8 mouse cellular contexts compared by ENCODE assay signal in genomic region chr10:41449684-41450083, GRCm38 (mm10). TPM values are rescaled to one million over a fixed set of nuclear protein-coding genes. Genes with fewer than 3 reads are reported as not detected.
DNase-seq lines count a peak whose midpoint lies in the region; ATAC-seq and TF ChIP-seq lines count a peak whose summit lies in the region.

No protein-coding gene starts in this region.

- no peak for TF ChIP-seq CTCF in kidney, adult 2 months (conservative IDR thresholded peaks at IDR 0.05; ENCODE audit: insufficient read depth, insufficient read length, low read depth, low read length)

- peak; percentile 63 for DNase-seq in kidney, adult 2 months
- DNase-seq in kidney, adult 18-20 months: no peak
- peak; percentile 66 for DNase-seq in R1 (ENCODE audit: low read depth, low spot score)
- peak; percentile 33 for DNase-seq in right cerebral cortex, postnatal 25 days
- DNase-seq in frontal cortex, postnatal 14 days (ENCODE audit: low spot score in 2 of 2): no peak

- peak; percentile 65 for ATAC-seq in embryonic facial prominence, embryonic 13.5 days (ENCODE audit: insufficient number of reproducible peaks, insufficient read depth, low FRiP score, low TSS enrichment, low read depth)
- ATAC-seq in intestine, embryonic 15.5 days: peak; percentile 66
- ATAC-seq in lung, embryonic 16.5 days (ENCODE audit: low read depth): peak; percentile 64

- 3% methylated on average over 14 of the region's 14 CpGs for WGBS in kidney, adult 2 months
- WGBS in embryonic facial prominence, embryonic 13.5 days: 10% methylated on average over 14 of the region's 14 CpGs
- WGBS in intestine, embryonic 15.5 days: 17% methylated on average over 14 of the region's 14 CpGs
- WGBS in lung, embryonic 16.5 days: 8% methylated on average over 14 of the region's 14 CpGs

- H3K4me2 ChIP-seq in embryonic facial prominence, embryonic 13.5 days: peak overlapping the region; percentile 72
- H3K4me2 ChIP-seq in intestine, embryonic 15.5 days (replicated peaks): peak overlapping the region; percentile 57
- peak overlapping the region; percentile 82 for H3K4me2 ChIP-seq in lung, embryonic 16.5 days (ENCODE audit: low read depth, low read length)

- no peaks in the 10 kb centered on the region for H3K36me3 ChIP-seq in kidney, adult 2 months (ENCODE audit: control insufficient read depth, insufficient read depth, low read length)
- peaks cover 29% of the 10 kb centered on the region for H3K36me3 ChIP-seq in embryonic facial prominence, embryonic 13.5 days
- H3K36me3 ChIP-seq in intestine, embryonic 15.5 days: no peaks in the 10 kb centered on the region
- 0 out of 2 replicates have a peak, but pooled peaks cover 6% of the 10 kb centered on the region for H3K36me3 ChIP-seq in lung, embryonic 16.5 days (ENCODE audit: control insufficient read depth, insufficient read depth, low read length)

- peaks cover 10% of the 10 kb centered on the region for H3K4me1 ChIP-seq in kidney, adult 2 months (ENCODE audit: control insufficient read depth, insufficient read depth, low read length)
- H3K4me1 ChIP-seq in embryonic facial prominence, embryonic 13.5 days: peaks cover 23% of the 10 kb centered on the region
- H3K4me1 ChIP-seq in intestine, embryonic 15.5 days (replicated peaks): peaks cover 11% of the 10 kb centered on the region
- peaks cover 7% of the 10 kb centered on the region; the same call in 1 of the 2 replicates for H3K4me1 ChIP-seq in lung, embryonic 16.5 days (replicated peaks; ENCODE audit: control insufficient read depth, insufficient read depth, low read length)

- no peaks in the 10 kb centered on the region for H3K9me3 ChIP-seq in embryonic facial prominence, embryonic 13.5 days
- no peaks in the 10 kb centered on the region for H3K9me3 ChIP-seq in intestine, embryonic 15.5 days
- no peaks in the 10 kb centered on the region for H3K9me3 ChIP-seq in lung, embryonic 16.5 days (ENCODE audit: control insufficient read depth, low read length)

- no peak for TF ChIP-seq POLR2A in kidney, adult 2 months (IDR thresholded peaks at IDR 0.05; ENCODE audit: low read depth, low read length)

- no peaks in the 10 kb centered on the region for H3K27me3 ChIP-seq in kidney, adult 2 months (replicated peaks; ENCODE audit: control insufficient read depth, insufficient read depth, low read length)
- H3K27me3 ChIP-seq in embryonic facial prominence, embryonic 13.5 days: no peaks in the 10 kb centered on the region
- no peaks in the 10 kb centered on the region for H3K27me3 ChIP-seq in intestine, embryonic 15.5 days (replicated peaks)
- no peaks in the 10 kb centered on the region for H3K27me3 ChIP-seq in lung, embryonic 16.5 days (ENCODE audit: control insufficient read depth, insufficient read depth, low read depth, low read length)

- H3K4me3 ChIP-seq in kidney, adult 2 months (ENCODE audit: insufficient read depth, low read depth, low read length): peak overlapping the region; percentile 91
- H3K4me3 ChIP-seq in embryonic facial prominence, embryonic 13.5 days: peak overlapping the region; percentile 96
- H3K4me3 ChIP-seq in intestine, embryonic 15.5 days (replicated peaks): peak overlapping the region; percentile 83
- H3K4me3 ChIP-seq in lung, embryonic 16.5 days (ENCODE audit: low read length): peak overlapping the region; percentile 84

- H3K27ac ChIP-seq in kidney, adult 2 months (ENCODE audit: insufficient read depth, low read depth, low read length): peak overlapping the region; percentile 91
- H3K27ac ChIP-seq in embryonic facial prominence, embryonic 13.5 days: peak overlapping the region; percentile 85
- H3K27ac ChIP-seq in intestine, embryonic 15.5 days: peak overlapping the region; percentile 66; the same call in 1 of the 2 replicates
- H3K27ac ChIP-seq in lung, embryonic 16.5 days (ENCODE audit: low read length): peak overlapping the region; percentile 73

- peak overlapping the region; percentile 72 for H3K9ac ChIP-seq in embryonic facial prominence, embryonic 13.5 days
- H3K9ac ChIP-seq in intestine, embryonic 15.5 days: peak overlapping the region; percentile 36
- H3K9ac ChIP-seq in lung, embryonic 16.5 days (ENCODE audit: low read length): peak overlapping the region; percentile 89

RNA-seq across cellular contexts. Expression of gene Zbtb24, which starts 0.5 kb away (rescaled TPM):
- 14.9 and 17.9 TPM in 2 replicates for polyA plus RNA-seq in kidney, adult 2 months (2012; rRNA removed)
- 22.5 and 23.5 TPM in 2 replicates for polyA plus RNA-seq in embryonic facial prominence, embryonic 13.5 days (2015; fragmentation: Nextera tagmentation; extraction: Ambion mirVana)
- polyA plus RNA-seq in intestine, embryonic 15.5 days (2015; fragmentation: Nextera tagmentation; extraction: Ambion mirVana): 13.3 and 14.3 TPM in 2 replicates
- 18.3 and 18.7 TPM in 2 replicates for polyA plus RNA-seq in lung, embryonic 16.5 days (2015; fragmentation: Nextera tagmentation; extraction: Ambion mirVana)

RNA-seq across cellular contexts. Expression of gene Mical1, which starts 26.4 kb away (rescaled TPM):
- 9.1 and 10.2 TPM in 2 replicates for polyA plus RNA-seq in kidney, adult 2 months (2012; rRNA removed)
- 46.8 and 51.2 TPM in 2 replicates for polyA plus RNA-seq in embryonic facial prominence, embryonic 13.5 days (2015; fragmentation: Nextera tagmentation; extraction: Ambion mirVana)
- 25.0 and 26.6 TPM in 2 replicates for polyA plus RNA-seq in intestine, embryonic 15.5 days (2015; fragmentation: Nextera tagmentation; extraction: Ambion mirVana)
- polyA plus RNA-seq in lung, embryonic 16.5 days (2015; fragmentation: Nextera tagmentation; extraction: Ambion mirVana): 64.8 and 70.9 TPM in 2 replicates

RNA-seq across cellular contexts. Expression of gene Smpd2, which starts 40.5 kb away (rescaled TPM):
- 124 and 129 TPM in 2 replicates for polyA plus RNA-seq in kidney, adult 2 months (2012; rRNA removed)
- polyA plus RNA-seq in embryonic facial prominence, embryonic 13.5 days (2015; fragmentation: Nextera tagmentation; extraction: Ambion mirVana): 54.7 and 60.6 TPM in 2 replicates
- polyA plus RNA-seq in intestine, embryonic 15.5 days (2015; fragmentation: Nextera tagmentation; extraction: Ambion mirVana): 50.2 and 56.2 TPM in 2 replicates
- polyA plus RNA-seq in lung, embryonic 16.5 days (2015; fragmentation: Nextera tagmentation; extraction: Ambion mirVana): 71.2 and 71.4 TPM in 2 replicates

RNA-seq across cellular contexts. Expression of gene Ppil6, which starts 40.6 kb away (rescaled TPM):
- polyA plus RNA-seq in kidney, adult 2 months (2012; rRNA removed): 2.5 and 3.2 TPM in 2 replicates
- 0.50 and 0.63 TPM in 2 replicates for polyA plus RNA-seq in embryonic facial prominence, embryonic 13.5 days (2015; fragmentation: Nextera tagmentation; extraction: Ambion mirVana)
- polyA plus RNA-seq in intestine, embryonic 15.5 days (2015; fragmentation: Nextera tagmentation; extraction: Ambion mirVana): 0.57 and 0.63 TPM in 2 replicates
- polyA plus RNA-seq in lung, embryonic 16.5 days (2015; fragmentation: Nextera tagmentation; extraction: Ambion mirVana): 4.0 and 6.4 TPM in 2 replicates

Comparison
In these comparisons a context has a peak if more than half of its experiments do, and no peak if none do; other contexts are left out.
1. DNase-seq: peak in kidney, adult 2 months (single experiment), R1 (single experiment) and right cerebral cortex, postnatal 25 days (single experiment); none in kidney, adult 18-20 months (single experiment) and frontal cortex, postnatal 14 days (0 of 2).
2. H3K9ac ChIP-seq: peak in every context shown above with its lines; median percentile 89 in lung, embryonic 16.5 days; 72 in embryonic facial prominence, embryonic 13.5 days; 36 in intestine, embryonic 15.5 days.
3. Peak in every context shown above with its lines, with median percentiles within 50 percentile points of each other: H3K27ac ChIP-seq, H3K4me3 ChIP-seq, ATAC-seq and H3K4me2 ChIP-seq.